Mouse (Mus musculus) heart, adult 2 months (tissue): ENCODE data around the gene Izumo1. TPM values are rescaled to one million over a fixed set of nuclear protein-coding genes. Genes with fewer than 3 reads are reported as not detected.

Experiments used
- DNase-seq, 2 experiments: peaks; one replicate each; pipeline ENCODE4 v3.0.0; 2021
- H3K27ac ChIP-seq: fragments of 200-600 bp; 2 replicates; pipeline ENCODE4 v1.8.1; 2022
- H3K27me3 ChIP-seq: fragments of 200-500 bp; 2 replicates; pipeline ENCODE4 v1.6.1; 2012; ENCODE audit warnings: mild to moderate bottlenecking, low read length, inconsistent platforms, mixed read lengths; ENCODE audit not compliant: control insufficient read depth, insufficient read depth
- H3K36me3 ChIP-seq: fragments of 200-500 bp; 2 replicates; pipeline ENCODE4 v1.6.1; 2012; ENCODE audit warnings: low read length, inconsistent platforms; ENCODE audit not compliant: control insufficient read depth, insufficient read depth
- H3K4me1 ChIP-seq: fragments of 200-500 bp; 2 replicates; pipeline ENCODE4 v1.6.1; 2011; ENCODE audit warnings: low read length; ENCODE audit not compliant: control insufficient read depth, insufficient read depth
- H3K4me3 ChIP-seq: fragments of 200-600 bp; 2 replicates; pipeline ENCODE4 v1.8.1; 2022
- H3K79me2 ChIP-seq: fragments of 200-500 bp; replicated peaks from 2 replicates; pipeline ENCODE4 v1.6.1; 2012; ENCODE audit warnings: mild to moderate bottlenecking, inconsistent platforms, low read length, moderate library complexity, mixed read lengths; ENCODE audit not compliant: control insufficient read depth, insufficient read depth
- H3K9ac ChIP-seq: fragments of 200-500 bp; 2 replicates; pipeline ENCODE4 v1.6.1; 2012; ENCODE audit warnings: low read depth, mild to moderate bottlenecking, control low read depth, inconsistent platforms, low read length, mixed read lengths
- CTCF ChIP-seq: fragments of 200-600 bp; IDR thresholded peaks from 2 replicates; pipeline ENCODE4 v1.8.1; 2022; ENCODE audit warnings: antibody characterized with exemption, mild to moderate bottlenecking, moderate library complexity
- EP300 ChIP-seq: fragments of 200-500 bp; IDR thresholded peaks from 2 replicates; pipeline ENCODE4 v1.6.1; 2011; ENCODE audit warnings: low read depth, low read length, control low read depth; ENCODE audit not compliant: insufficient read depth
- POLR2A ChIP-seq: fragments of 200-500 bp; IDR thresholded peaks from 2 replicates; pipeline ENCODE4 v1.6.1; 2011; ENCODE audit warnings: mild to moderate bottlenecking, low read depth, low read length, control low read depth; ENCODE audit not compliant: insufficient read depth
- WGBS: fragments of 180-500 bp; shearing (Covaris S2); methylation state at CpG from one replicate; pipeline ENCODE4 v1.1.7; 2018; 5-methylcytosine and 5-hydroxymethylcytosine counted together
- intact Hi-C: fragments of 180-260 bp; cut with DNase I; formaldehyde crosslinking; loops from one replicate; pipeline ENCODE4 v1.15.1; 2025
- polyA plus RNA-seq: library from polyadenylated mRNA; depleted of rRNA; stranded (reverse); fragments of >200 nt; gene quantifications from 2 replicates; pipeline ENCODE4 v1.2.3, GENCODE M21; 2012
- total RNA-seq, 2 experiments: library from RNA; stranded (reverse); gene quantifications; 2 replicates each; pipeline ENCODE4 v1.2.3; 2021

Gene Izumo1
- total and polyA plus RNA-seq, 3 experiments: 0.26 to 0.70 (median 0.27) TPM

GRCm38 (mm10) chr7:45638623-45639401, 17.2 kb downstream of the Izumo1 start:
- 46% methylated on average over 29 of the region's 29 CpGs for WGBS
- Histone ChIP-seq H3K27ac (no peak overlapping the region; the same call in 1 of the 2 replicates), H3K27me3 (no peaks in the 10 kb centered on the region), H3K79me2 (no peaks in the 10 kb centered on the region), H3K4me3 (no peak overlapping the region), H3K9ac (no peak overlapping the region), H3K4me1 (peaks cover 28% of the 10 kb centered on the region), H3K36me3 (peaks cover 9% of the 10 kb centered on the region)
- intact Hi-C loops: no loop called here
- peak; percentile 84 to 90 for DNase-seq
- peak; percentile 66 for TF ChIP-seq POLR2A
- TF ChIP-seq CTCF: no peak

- DNase-seq: no peak
Measured at GRCm38 (mm10) chr7:45639561-45640027, 18.0 kb downstream of the Izumo1 start, which contains the start of gene Mamstr. Gene Mamstr, plus strand, starts transcription at chr7:45639977.

GRCm38 (mm10) chr7:45640191-45640957, 18.8 kb downstream of the Izumo1 start:
- Histone ChIP-seq H3K36me3 (peaks cover 9% of the 10 kb centered on the region), H3K9ac (no peak overlapping the region), H3K79me2 (no peaks in the 10 kb centered on the region), H3K4me1 (peaks cover 22% of the 10 kb centered on the region), H3K4me3 (no peak overlapping the region; the same call in 1 of the 2 replicates), H3K27me3 (no peaks in the 10 kb centered on the region), H3K27ac (peak overlapping the region; percentile 63)
- 59% methylated on average over 19 of the region's 19 CpGs for WGBS
- intact Hi-C loops: loop anchor here (1.0 to 5.0 kb wide), 2 partner anchors 13 to 42 kb away; partner anchors contain the start of genes Ntn5 and Rasip1
- DNase-seq: peak in 1 of 2 experiments; percentile 39
- TF ChIP-seq CTCF: no peak
- no peak for TF ChIP-seq EP300
- no peak for TF ChIP-seq POLR2A

More at GRCm38 (mm10) chr7:45639561-45640027, 18.0 kb downstream of the Izumo1 start, which contains the start of gene Mamstr:
- Histone ChIP-seq H3K4me3 (no peak within 1 kb of the TSS; the same call in 1 of the 2 replicates), H3K9ac (no peak within 1 kb of the TSS), H3K4me1 (peaks cover 26% of the 10 kb centered on the region), H3K79me2 (no peaks in the 10 kb centered on the region), H3K27me3 (no peaks in the 10 kb centered on the region), H3K27ac (peak within 1 kb of the TSS; percentile 63), H3K36me3 (peaks cover 9% of the 10 kb centered on the region)
- 54% methylated on average over 19 of the region's 19 CpGs for WGBS
- TF ChIP-seq CTCF (no peak), EP300 (no peak), POLR2A (no peak)
- intact Hi-C loops: loop anchor here (1.0 to 5.0 kb wide), 2 partner anchors 12 to 43 kb away; partner anchors contain the start of genes Ntn5 and Rasip1

- Histone ChIP-seq H3K79me2 (no peaks in the 10 kb centered on the region), H3K4me1 (peaks cover 19% of the 10 kb centered on the region), H3K9ac (peak overlapping the region; percentile 32), H3K27me3 (no peaks in the 10 kb centered on the region), H3K36me3 (no peaks in the 10 kb centered on the region; the same call in none of the 2 replicates), H3K27ac (peak overlapping the region; percentile 63), H3K4me3 (peak overlapping the region; percentile 39)
- intact Hi-C loops: loop anchor here (5.0 kb wide), 1 partner anchor 41 kb away; the partner anchor contains the start of gene Ntn5
- DNase-seq: peak; percentile 68 to 72
- TF ChIP-seq EP300 (peak; percentile 79), POLR2A (peak; percentile 80), CTCF (no peak)
- 15% methylated on average over 17 of the region's 17 CpGs for WGBS
Measured at GRCm38 (mm10) chr7:45641391-45642040, 19.9 kb downstream of the Izumo1 start.

- 14% methylated on average over 5 of the region's 5 CpGs for WGBS
Measured at GRCm38 (mm10) chr7:45642083-45642482, 20.5 kb downstream of the Izumo1 start.

More at GRCm38 (mm10) chr7:45642083-45642482, 20.5 kb downstream of the Izumo1 start:
- Histone ChIP-seq H3K27ac (peak overlapping the region; percentile 63), H3K27me3 (no peaks in the 10 kb centered on the region), H3K4me3 (peak overlapping the region; percentile 39), H3K4me1 (peaks cover 19% of the 10 kb centered on the region), H3K9ac (peak overlapping the region; percentile 32), H3K79me2 (no peaks in the 10 kb centered on the region), H3K36me3 (no peaks in the 10 kb centered on the region; the same call in none of the 2 replicates)
- DNase-seq: peak in 1 of 2 experiments; percentile 31
- TF ChIP-seq POLR2A (no peak), CTCF (no peak), EP300 (no peak)
- intact Hi-C loops: loop anchor here (5.0 kb wide), 1 partner anchor 40 kb away; the partner anchor contains the start of gene Ntn5
